Mouse (Mus musculus) telencephalon, adult 2 months (tissue): Measurements from ENCODE around the gene Cdh13.

Experiments
- DNase-seq: peaks from one replicate; pipeline ENCODE4 v3.0.0-alpha.2; 2011; ENCODE audit warnings: low read depth, low spot score

Gene Cdh13

DNA sequence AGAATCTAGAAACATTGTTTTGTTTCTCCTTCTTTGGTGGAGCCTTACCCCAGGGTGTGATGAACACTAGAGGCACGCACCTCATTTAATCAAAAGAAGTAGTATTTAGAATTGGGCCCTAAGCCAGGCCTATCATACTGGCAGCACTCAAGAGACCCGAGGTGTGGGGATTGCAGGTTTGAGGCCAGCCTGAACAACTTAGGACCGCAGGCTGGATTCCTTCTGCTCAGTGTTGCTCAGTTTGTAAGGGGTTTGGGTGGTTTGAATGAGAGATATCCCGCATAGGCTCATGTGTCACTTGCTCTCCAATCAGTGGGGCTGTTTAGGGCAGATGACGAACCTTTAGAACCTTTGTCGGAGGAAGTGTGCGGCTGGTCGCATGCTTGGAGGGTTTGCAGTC, 96.5 kb downstream of the Cdh13 start:
- no peak for DNase-seq

DNA sequence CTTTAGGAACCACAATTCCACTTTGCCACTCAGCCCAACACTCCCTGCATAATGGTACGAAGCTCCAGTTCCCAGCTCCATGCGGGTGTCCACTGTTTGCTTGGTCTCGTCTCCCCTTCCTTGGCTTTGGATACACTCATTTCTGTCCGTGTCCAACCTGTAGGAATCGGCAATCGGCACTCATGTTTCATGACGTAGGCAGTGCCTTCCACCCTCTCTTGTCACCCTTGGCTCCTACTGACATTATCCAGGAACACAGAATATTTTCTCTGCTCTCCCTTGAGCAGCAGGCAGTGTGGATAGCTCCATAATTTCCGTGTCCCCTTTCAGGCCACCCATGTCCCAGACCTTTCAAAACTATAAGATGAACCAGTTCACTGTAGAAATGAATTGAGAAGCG, 97.2 kb downstream of the Cdh13 start:
- DNase-seq, result no peak

- DNase-seq, result no peak
Observed at GRCm38 (mm10) chr8:118381641-118382040, 98.1 kb downstream of the Cdh13 start.

DNA sequence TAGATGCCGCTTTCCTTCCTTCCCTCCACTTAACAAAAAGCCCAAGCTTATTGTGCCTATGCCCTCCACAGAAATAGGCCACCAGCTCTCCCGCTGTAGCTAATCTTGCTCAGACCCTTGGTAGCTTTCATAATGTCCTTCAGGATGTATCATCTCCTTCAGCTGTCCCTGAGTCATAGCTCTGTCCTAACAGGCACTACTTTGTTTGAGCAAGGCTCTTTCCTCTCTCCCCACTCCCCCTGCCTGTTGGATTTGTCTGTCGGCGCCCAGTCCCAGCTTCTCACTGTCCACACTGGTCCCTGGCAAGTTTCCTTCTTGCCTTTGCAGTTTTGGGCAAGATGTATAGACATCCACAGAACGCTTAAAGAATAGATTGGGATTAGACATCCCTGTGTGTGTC, 100.8 kb downstream of the Cdh13 start:
- no peak for DNase-seq

GRCm38 (mm10) chr8:118389456-118389855, 105.9 kb downstream of the Cdh13 start:
- no peak for DNase-seq

GRCm38 (mm10) chr8:118393909-118394650, 110.5 kb downstream of the Cdh13 start:
- peak; percentile 26 for DNase-seq

DNA sequence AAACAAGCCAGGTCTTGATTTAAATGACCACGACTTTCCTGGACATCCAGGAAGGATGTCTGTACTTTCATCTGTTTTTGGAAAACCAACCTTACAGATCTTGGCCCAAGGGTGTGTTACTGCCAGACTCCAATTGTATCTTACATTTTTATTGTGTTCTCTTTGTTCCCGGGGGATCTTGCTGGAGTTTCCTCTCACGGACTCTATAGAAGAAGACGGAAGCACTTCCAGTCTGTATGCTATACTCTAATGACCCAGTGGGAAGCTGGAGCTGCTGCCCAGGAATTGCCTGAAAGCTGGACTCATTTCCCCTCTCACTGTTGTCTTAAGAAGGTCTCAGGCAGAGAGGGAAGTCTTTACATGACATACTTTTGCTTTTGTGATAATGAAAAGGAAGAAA, 111.6 kb downstream of the Cdh13 start:
- no peak for DNase-seq

DNA sequence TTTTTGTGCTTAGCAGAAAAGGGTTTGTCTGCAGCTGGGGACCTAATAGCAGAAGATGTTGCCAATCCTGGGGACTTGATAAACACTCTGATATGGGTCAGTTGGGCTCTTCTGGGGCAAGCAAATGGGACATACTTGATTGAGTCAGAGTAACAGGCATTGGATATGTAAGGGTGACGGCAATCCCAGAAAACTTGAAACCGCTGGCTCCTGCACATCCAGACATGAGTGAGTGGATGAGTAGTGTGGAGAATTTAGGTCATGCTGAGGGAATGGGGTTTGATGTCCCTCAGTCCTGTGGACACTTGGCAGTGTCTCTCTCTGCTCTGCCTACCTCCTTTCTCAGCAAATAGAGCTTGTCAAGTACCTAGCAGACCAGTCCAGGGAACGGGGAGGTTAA, 121.3 kb downstream of the Cdh13 start:
- no peak for DNase-seq

GRCm38 (mm10) chr8:118407322-118407721, 123.8 kb downstream of the Cdh13 start:
- no peak for DNase-seq

DNA sequence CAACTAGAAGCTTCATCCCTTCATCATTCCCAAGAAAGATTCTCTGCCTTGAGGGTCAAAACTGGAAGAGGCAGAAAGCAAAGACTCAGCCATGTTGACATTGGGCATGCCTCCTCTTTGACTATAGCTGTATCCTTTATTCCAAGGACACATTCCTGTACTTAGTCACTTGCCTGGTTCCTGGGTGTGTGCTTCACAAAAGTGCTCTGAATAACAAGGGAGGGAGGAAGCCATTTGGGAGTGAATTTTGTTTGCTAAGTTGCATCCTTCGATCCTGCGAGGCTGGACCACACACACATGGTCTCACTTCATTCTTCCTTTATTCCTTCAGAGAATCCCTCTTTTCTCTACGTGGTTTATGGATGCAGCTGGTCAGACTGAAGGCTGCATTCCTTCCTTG, 125.9 kb downstream of the Cdh13 start:
- DNase-seq, result no peak

GRCm38 (mm10) chr8:118410341-118410970, 126.9 kb downstream of the Cdh13 start:
- DNase-seq, result no peak

- no peak for DNase-seq
Observed at GRCm38 (mm10) chr8:118415672-118416071, 132.1 kb downstream of the Cdh13 start.

- DNase-seq, result no peak
Observed at GRCm38 (mm10) chr8:118416811-118417355, 133.3 kb downstream of the Cdh13 start.

- DNase-seq, result no peak
Observed at GRCm38 (mm10) chr8:118422624-118423023, 139.1 kb downstream of the Cdh13 start.

DNA sequence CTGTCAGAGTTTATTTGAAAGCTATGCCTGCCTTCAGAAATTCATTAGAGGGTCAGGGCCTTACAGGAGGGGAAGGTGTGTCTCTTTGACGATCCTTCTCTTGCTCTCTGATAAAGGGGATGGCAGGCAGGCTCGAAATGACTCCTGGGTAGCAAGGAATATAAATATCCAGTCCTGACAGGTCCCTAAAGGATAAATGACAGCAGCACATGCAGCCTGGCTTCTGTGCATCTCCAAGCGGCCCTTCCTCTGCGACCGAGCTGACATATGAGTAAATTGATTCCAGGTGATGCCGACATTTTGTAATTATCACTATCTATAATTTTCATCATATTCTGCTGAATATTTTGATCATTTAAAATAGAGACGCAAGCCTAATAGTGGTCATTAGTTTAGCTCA, 145.4 kb downstream of the Cdh13 start:
- no peak for DNase-seq

DNA sequence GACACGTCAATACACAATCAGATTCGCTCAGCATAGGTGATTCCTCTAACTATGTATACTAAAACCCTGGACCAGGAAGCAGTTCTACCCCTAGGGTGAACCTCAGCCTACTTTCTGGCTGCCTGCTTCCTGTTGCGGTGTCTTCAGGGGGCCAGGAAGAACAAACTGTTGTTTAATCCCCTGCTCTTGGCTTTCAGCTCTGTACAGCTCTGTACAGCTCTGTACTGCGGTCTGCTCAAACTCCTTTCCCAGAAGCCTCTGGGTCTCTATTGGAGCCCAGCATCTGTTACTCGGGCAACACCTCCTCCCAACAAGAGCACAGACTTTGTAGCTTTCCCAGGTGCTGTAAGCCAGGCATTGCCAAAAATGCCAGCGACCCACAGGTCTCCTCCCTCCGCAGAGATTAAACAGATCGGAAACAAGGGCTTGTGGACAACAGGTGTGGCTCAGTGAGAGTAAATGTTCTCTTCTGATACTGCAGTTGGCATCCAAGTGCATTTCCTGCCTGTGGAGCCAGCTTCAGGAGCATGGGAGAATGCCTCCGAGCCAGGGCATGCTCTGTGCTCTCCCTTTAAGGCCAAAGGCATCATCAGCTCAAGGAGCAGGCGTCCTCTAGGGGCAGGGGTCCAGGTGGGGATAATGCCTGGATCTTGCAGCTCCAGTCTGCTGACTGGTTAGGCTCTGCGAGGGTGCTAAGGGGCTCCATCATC, 148.4 kb downstream of the Cdh13 start:
- no peak for DNase-seq

- no peak for DNase-seq
Observed at GRCm38 (mm10) chr8:118433553-118434180, 150.1 kb downstream of the Cdh13 start.

DNA sequence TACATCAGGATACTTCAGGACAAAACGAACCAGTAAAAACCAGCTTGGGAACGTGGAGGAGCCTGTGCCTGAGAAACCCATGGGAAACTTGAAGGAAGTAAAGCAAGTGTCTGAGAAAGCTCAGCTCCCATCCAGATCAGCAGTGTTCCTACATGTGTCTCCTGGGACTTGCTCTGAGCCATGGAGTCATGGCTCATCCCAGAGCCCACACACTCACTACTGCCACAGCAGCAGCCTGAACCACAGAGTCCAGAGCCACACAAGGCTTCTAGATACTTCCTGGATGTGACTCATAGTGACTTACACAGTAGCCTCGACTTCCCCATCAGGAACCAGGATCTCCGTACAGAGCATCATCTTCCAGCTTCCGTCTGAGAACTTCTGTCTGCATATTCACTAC, 153.2 kb downstream of the Cdh13 start:
- DNase-seq, result no peak

GRCm38 (mm10) chr8:118437152-118437551, 153.6 kb downstream of the Cdh13 start:
- DNase-seq, result peak; percentile 16

- DNase-seq, result no peak
Observed at GRCm38 (mm10) chr8:118437874-118438273, 154.3 kb downstream of the Cdh13 start.

DNA sequence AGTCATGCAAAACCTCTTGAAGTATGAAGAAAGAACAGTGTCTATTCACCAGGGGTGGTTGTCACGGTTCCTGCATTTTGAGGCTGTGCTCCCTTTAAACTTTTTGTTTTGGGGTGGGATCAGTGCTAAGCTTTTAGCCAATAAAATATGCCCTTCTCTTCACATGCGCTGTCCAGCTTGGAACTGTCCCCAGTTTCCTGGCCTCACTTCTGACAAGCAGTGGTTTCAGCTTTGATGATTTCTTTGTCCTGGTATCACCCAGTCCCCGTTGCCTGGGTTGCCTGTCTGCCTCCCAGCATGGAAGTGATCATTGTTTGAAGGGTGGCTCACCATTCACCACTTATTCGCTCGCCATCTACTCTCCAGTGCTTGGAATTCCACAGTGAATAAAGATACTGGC, 156.3 kb downstream of the Cdh13 start:
- no peak for DNase-seq

DNA sequence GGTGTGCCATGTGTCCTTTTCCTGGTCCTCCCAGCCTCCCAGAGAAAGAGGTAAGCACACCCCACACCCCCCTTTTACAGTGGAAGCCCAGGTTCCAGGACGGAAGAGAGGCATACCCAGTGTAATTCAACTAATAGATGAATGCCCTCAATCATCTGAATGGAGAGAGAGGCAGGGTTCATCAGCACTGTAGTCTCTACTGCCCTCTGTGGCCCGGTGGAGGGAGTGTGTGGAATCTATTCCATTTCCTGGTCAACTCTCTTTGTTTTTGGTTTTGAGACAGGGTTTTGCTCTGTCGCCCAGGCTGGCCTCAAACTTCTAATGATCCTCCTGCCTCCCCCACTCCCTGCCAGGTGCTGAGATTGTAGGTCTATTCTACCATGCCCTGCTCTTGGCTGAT, 159.8 kb downstream of the Cdh13 start:
- no peak for DNase-seq
